Mouse (Mus musculus): ENCODE data around the gene Bmp15. TPM values are rescaled to one million over a fixed set of nuclear protein-coding genes. Genes with fewer than 3 reads are reported as not detected.

The Bmp15 gene
- total RNA-seq (2014; rRNA removed) (not detected in 2 replicates), polyA plus RNA-seq (2012; rRNA removed) (not detected in 2 replicates)

GRCm38 (mm10) chrX:6320621-6321020 lies at the start of gene Bmp15:
Gene Bmp15, minus strand, starts transcription at chrX:6320721.
- 80% methylated on average over 3 of the region's 3 CpGs for WGBS

GRCm38 (mm10) chrX:6368822-6369221 lies 48.3 kb upstream of the Bmp15 start:
- Histone ChIP-seq H3K4me1 (ENCODE audit: control insufficient read depth, insufficient read depth, low read length) (no peaks in the 10 kb centered on the region), H3K79me2 (ENCODE audit: control insufficient read depth, insufficient read depth, low read length) (no peaks in the 10 kb centered on the region), H3K36me3 (ENCODE audit: control insufficient read depth, insufficient read depth, low read length) (no peaks in the 10 kb centered on the region), H3K9ac (ENCODE audit: low read depth, low read length) (no peak overlapping the region), H3K27me3 (ENCODE audit: control insufficient read depth, insufficient read depth, low read length) (no peaks in the 10 kb centered on the region), H3K27ac (replicated peaks; ENCODE audit: insufficient read depth, low read depth, low read length) (no peak overlapping the region), H3K4me3 (ENCODE audit: insufficient read depth, low read depth, low read length) (no peak overlapping the region)
- WGBS: 56% methylated on average over 1 of the region's 1 CpGs
- DNase-seq (ENCODE audit: extremely low read depth, low read depth, low spot score): no peak
- TF ChIP-seq POLR2A (IDR thresholded peaks at IDR 0.05; ENCODE audit: extremely low read depth, insufficient read depth, low read length): no peak
- TF ChIP-seq CTCF (IDR thresholded peaks at IDR 0.05; ENCODE audit: low read depth, low read length): no peak

More at GRCm38 (mm10) chrX:6320621-6321020, at the start of gene Bmp15:
- TF ChIP-seq POLR2A (IDR thresholded peaks at IDR 0.05; ENCODE audit: extremely low read depth, insufficient read depth, low read length) (no peak), CTCF (IDR thresholded peaks at IDR 0.05; ENCODE audit: low read depth, low read length) (no peak)
- Histone ChIP-seq H3K27ac (replicated peaks; ENCODE audit: insufficient read depth, low read depth, low read length) (no peak within 1 kb of the TSS), H3K4me1 (ENCODE audit: control insufficient read depth, insufficient read depth, low read length) (no peaks in the 10 kb centered on the region), H3K79me2 (ENCODE audit: control insufficient read depth, insufficient read depth, low read length) (no peaks in the 10 kb centered on the region), H3K27me3 (ENCODE audit: control insufficient read depth, insufficient read depth, low read length) (no peaks in the 10 kb centered on the region), H3K36me3 (ENCODE audit: control insufficient read depth, insufficient read depth, low read length) (no peaks in the 10 kb centered on the region), H3K9ac (ENCODE audit: low read depth, low read length) (no peak within 1 kb of the TSS), H3K4me3 (ENCODE audit: insufficient read depth, low read depth, low read length) (no peak within 1 kb of the TSS)
- DNase-seq (ENCODE audit: extremely low read depth, low read depth, low spot score): no peak

GRCm38 (mm10) chrX:6357503-6358114 lies 37.1 kb upstream of the Bmp15 start:
- Histone ChIP-seq H3K36me3 (ENCODE audit: control insufficient read depth, insufficient read depth, low read length) (no peaks in the 10 kb centered on the region), H3K4me3 (ENCODE audit: insufficient read depth, low read depth, low read length) (no peak overlapping the region), H3K27ac (replicated peaks; ENCODE audit: insufficient read depth, low read depth, low read length) (no peak overlapping the region), H3K9ac (ENCODE audit: low read depth, low read length) (no peak overlapping the region), H3K27me3 (ENCODE audit: control insufficient read depth, insufficient read depth, low read length) (no peaks in the 10 kb centered on the region), H3K79me2 (ENCODE audit: control insufficient read depth, insufficient read depth, low read length) (no peaks in the 10 kb centered on the region), H3K4me1 (ENCODE audit: control insufficient read depth, insufficient read depth, low read length) (no peaks in the 10 kb centered on the region)
- peak; percentile 27 for DNase-seq (ENCODE audit: extremely low read depth, low read depth, low spot score)
- TF ChIP-seq POLR2A (IDR thresholded peaks at IDR 0.05; ENCODE audit: extremely low read depth, insufficient read depth, low read length) (no peak), CTCF (IDR thresholded peaks at IDR 0.05; ENCODE audit: low read depth, low read length) (no peak)
- WGBS: 74% methylated on average over 6 of the region's 6 CpGs

- Histone ChIP-seq H3K9ac (ENCODE audit: low read depth, low read length) (no peak overlapping the region), H3K4me3 (ENCODE audit: insufficient read depth, low read depth, low read length) (no peak overlapping the region), H3K27ac (replicated peaks; ENCODE audit: insufficient read depth, low read depth, low read length) (no peak overlapping the region), H3K79me2 (ENCODE audit: control insufficient read depth, insufficient read depth, low read length) (no peaks in the 10 kb centered on the region), H3K36me3 (ENCODE audit: control insufficient read depth, insufficient read depth, low read length) (no peaks in the 10 kb centered on the region), H3K4me1 (ENCODE audit: control insufficient read depth, insufficient read depth, low read length) (no peaks in the 10 kb centered on the region), H3K27me3 (ENCODE audit: control insufficient read depth, insufficient read depth, low read length) (no peaks in the 10 kb centered on the region)
- DNase-seq (ENCODE audit: extremely low read depth, low read depth, low spot score): peak; percentile 53
- TF ChIP-seq CTCF (IDR thresholded peaks at IDR 0.05; ENCODE audit: low read depth, low read length) (no peak), POLR2A (IDR thresholded peaks at IDR 0.05; ENCODE audit: extremely low read depth, insufficient read depth, low read length) (no peak)
- WGBS: 65% methylated on average over 3 of the region's 3 CpGs
Observed at GRCm38 (mm10) chrX:6356876-6357275, 36.4 kb upstream of the Bmp15 start.

- Histone ChIP-seq H3K4me1 (ENCODE audit: control insufficient read depth, insufficient read depth, low read length) (no peaks in the 10 kb centered on the region), H3K4me3 (ENCODE audit: insufficient read depth, low read depth, low read length) (no peak overlapping the region), H3K27ac (replicated peaks; ENCODE audit: insufficient read depth, low read depth, low read length) (no peak overlapping the region), H3K79me2 (ENCODE audit: control insufficient read depth, insufficient read depth, low read length) (no peaks in the 10 kb centered on the region), H3K27me3 (ENCODE audit: control insufficient read depth, insufficient read depth, low read length) (no peaks in the 10 kb centered on the region), H3K9ac (ENCODE audit: low read depth, low read length) (no peak overlapping the region), H3K36me3 (ENCODE audit: control insufficient read depth, insufficient read depth, low read length) (no peaks in the 10 kb centered on the region)
- DNase-seq (ENCODE audit: extremely low read depth, low read depth, low spot score): no peak
- 57% methylated on average over 1 of the region's 1 CpGs for WGBS
- TF ChIP-seq POLR2A (IDR thresholded peaks at IDR 0.05; ENCODE audit: extremely low read depth, insufficient read depth, low read length) (no peak), CTCF (IDR thresholded peaks at IDR 0.05; ENCODE audit: low read depth, low read length) (no peak)
Observed at GRCm38 (mm10) chrX:6345273-6345959, 24.9 kb upstream of the Bmp15 start.

GRCm38 (mm10) chrX:6324056-6324455 lies 3.5 kb upstream of the Bmp15 start:
- DNase-seq (ENCODE audit: extremely low read depth, low read depth, low spot score): no peak
- no peaks in the 10 kb centered on the region for H3K4me1 ChIP-seq (ENCODE audit: control insufficient read depth, insufficient read depth, low read length)
- H3K36me3 ChIP-seq (ENCODE audit: control insufficient read depth, insufficient read depth, low read length): no peaks in the 10 kb centered on the region
- H3K9ac ChIP-seq (ENCODE audit: low read depth, low read length): no peak overlapping the region
- H3K79me2 ChIP-seq (ENCODE audit: control insufficient read depth, insufficient read depth, low read length): no peaks in the 10 kb centered on the region
- TF ChIP-seq POLR2A (IDR thresholded peaks at IDR 0.05; ENCODE audit: extremely low read depth, insufficient read depth, low read length) (no peak), CTCF (IDR thresholded peaks at IDR 0.05; ENCODE audit: low read depth, low read length) (no peak)
- H3K27me3 ChIP-seq (ENCODE audit: control insufficient read depth, insufficient read depth, low read length): no peaks in the 10 kb centered on the region
- 39% methylated on average over 1 of the region's 1 CpGs for WGBS
- H3K4me3 ChIP-seq (ENCODE audit: insufficient read depth, low read depth, low read length): no peak overlapping the region
- H3K27ac ChIP-seq (replicated peaks; ENCODE audit: insufficient read depth, low read depth, low read length): no peak overlapping the region

All from liver, adult 2 months (tissue).